Mouse (Mus musculus): ENCODE measurements around the gene Tmem44.
A peak's percentile ranks its signal among the peaks of the same experiment; 100 is the strongest.

Gene Tmem44

DNA sequence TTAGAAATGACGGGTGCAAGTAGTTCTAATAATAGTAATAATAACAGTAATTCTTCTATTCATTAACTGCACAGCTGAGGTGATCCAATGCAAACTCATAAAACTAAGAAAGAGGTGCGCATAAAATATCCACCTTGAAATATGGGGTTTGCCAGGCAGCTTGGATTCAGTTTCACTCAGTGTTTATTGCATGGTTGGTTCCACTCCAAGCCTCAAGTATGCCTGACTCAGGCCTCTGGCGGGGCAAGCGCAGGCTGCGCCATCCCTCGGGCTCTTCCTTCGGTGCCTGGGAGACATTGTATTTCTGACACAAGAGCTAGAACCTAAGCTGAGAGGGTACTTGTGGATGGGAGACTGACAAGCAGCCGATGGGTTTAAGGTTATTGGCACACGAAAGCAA lies 32.0 kb downstream of the Tmem44 start:
- no peak for DNase-seq (ENCODE audit: low read depth, low spot score)

DNA sequence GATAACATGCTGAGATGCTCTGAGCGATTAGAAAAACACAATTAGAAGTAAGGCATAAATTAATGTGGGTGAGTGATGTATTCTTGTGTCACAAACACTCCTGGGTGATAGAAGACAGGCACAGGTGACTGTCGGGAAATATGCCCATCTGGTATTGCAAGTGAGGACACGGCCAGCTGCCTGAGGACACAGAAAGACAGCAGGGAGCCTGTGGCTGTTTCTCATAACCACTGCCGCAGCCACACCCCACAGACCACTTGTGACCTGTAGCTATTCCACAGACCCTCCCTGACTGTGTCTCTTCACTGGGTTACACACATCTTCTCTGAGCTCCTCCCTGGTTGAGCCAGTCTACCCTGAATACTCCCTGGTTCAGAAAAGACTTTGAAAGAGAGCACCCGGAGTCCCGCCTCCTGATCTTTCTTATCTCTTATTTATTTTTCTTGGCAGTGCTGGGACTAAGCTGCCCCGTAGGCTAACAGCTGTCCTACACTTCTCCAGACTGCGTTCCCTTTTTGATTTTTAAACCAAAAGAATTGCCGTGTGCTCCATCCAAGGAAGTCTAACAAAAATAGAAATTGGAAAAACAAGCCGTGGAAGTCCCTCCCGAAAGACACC lies 32.9 kb downstream of the Tmem44 start:
- DNase-seq (ENCODE audit: low read depth, low spot score), result no peak

DNA sequence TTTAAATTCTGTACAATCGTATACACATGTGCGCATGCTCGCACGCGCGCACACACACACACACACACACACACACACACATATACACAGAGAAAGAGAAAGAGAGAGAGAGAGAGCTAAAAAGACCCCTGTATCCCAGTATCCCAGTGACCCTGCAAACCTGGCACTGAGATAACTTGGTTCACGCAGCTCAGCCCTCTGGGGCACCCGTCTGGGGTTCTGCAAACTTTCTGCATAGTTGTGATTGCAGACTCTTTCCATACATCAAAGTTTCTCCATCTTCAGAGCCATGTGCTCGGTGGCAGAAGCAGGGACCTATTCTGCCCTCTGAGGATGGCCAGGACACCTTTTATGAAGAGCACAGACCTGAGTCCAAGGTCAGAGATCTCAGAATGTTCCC lies 33.6 kb downstream of the Tmem44 start:
- no peak for DNase-seq (ENCODE audit: low read depth, low spot score)

DNA sequence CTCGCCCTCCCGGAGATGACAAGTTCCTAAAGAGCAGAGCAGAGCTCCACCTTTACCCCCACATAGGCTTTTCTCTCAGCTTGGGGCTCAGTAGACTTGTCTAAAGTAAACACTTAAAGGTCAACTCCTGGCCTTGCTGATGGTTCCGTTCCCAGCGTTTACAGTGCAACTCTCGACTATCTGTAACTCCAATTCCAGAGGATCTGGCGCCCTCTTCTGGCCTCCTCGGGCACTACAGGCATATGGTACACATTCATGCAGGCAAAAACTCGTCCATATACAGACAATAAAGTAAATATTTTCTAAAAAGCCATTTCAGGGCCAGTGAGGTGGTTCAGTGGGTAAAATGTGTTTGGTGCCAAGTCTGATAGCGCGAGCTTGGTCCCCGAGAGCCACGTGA lies 35.2 kb downstream of the Tmem44 start:
- DNase-seq (ENCODE audit: low read depth, low spot score), result no peak

DNA sequence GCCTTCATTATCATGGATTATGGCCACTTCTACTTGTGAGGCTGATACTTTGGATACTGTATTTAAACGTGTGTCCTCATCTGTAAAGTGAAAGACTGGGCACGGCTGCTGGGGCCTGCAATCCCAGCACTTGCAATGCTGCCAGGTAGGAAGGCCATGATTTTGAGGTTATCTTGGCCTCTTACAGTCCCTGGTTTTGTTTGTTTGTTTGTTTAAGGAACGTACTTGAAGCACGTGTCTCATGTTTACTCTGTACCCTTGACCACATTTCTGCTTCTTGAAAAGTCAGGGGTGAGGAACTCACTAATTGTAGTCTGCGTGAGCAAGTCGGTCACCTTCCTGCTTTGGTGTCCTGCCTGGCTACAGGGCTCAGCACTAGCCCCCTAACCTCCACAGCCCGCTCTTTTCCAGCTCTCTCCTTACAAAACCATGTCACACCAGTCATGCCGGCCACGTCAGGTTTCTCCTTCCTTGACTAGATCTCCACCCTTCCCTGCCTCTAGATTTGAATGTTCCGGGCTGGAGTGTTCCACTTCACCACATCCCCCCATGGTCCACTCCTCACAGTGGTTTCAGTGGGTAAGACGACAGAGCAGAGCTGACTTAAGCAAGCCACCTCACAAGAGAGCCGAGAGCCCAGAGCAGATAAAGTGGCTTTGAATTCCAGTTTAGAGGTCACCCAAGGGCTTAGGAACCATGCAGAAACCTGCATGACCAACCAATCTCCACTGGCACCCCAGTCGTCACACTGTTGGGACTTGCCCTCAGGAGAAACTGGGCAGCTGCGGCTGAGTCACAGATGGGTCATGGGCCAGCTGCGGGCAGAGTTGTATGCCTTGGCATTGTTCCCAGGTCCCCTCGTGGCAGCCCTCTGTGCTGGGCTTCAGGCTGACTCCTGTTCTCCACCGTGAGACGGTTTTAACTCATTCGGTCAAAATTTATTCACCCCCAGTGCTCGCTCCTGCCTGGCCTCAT lies 37.3 kb downstream of the Tmem44 start:
- no peak for DNase-seq (ENCODE audit: low read depth, low spot score)

DNA sequence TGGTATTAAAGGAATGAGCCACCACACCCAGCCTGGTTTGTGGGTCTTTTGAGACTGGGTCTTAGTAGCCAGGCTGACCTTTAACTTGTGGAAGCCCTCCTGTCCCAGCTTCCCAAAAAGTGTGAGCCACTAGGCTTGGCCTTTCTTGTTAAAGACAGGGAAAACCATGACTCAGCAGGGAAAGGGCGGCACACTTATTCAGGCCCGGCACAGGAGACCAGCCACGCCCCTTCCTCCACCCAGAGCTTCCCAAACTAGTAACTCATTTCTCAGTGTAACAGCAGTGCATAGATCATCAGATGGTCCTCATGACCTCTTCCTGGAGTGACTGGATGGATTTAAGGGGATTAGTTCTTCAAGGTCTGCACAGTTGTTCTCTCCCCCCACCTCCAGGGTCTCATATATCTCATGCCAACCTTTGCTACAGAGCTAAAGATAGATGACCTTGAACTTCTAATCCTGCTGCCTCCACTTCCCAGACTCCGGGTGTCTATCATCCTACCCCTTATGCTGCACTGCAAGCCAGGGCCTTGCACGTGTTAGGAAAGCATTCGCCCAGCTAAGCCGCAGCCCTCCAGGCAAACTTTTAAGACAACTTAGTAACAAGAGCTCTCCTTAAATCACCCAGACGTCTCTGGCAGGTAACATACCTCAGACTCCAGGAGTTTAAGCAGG lies 38.1 kb downstream of the Tmem44 start:
- DNase-seq (ENCODE audit: low read depth, low spot score), result no peak

DNA sequence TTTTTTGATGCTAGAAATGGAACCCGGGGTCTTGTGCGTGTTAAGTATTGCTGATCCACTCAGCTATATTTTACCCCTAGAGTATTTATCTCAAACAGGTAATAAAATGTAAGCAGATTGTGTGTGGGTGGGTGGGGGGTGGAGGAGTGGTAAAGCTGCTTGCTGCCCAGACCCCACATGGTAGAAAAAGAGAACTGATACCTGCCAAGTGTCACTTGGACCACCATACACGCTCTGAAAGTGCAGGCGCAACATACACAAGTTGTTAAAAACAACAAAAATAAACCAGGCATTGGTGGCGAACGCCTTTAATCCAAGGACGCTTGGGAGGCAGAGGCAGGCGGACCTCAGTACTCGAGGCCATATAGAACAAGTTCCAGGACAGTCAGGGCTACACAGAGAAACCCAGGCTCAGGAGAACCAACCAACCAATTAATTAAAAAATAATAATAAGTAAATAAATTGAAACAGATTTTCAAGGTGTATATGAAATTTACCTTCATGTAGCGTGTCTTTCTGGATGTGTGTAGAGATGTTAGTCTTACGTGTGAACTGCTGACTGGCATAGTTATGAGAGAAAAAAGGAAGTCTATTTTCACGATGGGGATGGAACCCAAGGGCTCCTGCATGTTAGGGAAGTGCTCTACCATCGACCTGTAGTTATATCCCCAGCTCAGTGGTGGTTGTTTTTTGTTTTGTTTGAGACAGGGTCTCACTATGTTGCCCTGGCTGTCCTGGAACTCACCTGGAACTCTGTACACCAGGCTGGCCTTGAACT lies 38.9 kb downstream of the Tmem44 start:
- DNase-seq (ENCODE audit: low read depth, low spot score), result no peak

DNA sequence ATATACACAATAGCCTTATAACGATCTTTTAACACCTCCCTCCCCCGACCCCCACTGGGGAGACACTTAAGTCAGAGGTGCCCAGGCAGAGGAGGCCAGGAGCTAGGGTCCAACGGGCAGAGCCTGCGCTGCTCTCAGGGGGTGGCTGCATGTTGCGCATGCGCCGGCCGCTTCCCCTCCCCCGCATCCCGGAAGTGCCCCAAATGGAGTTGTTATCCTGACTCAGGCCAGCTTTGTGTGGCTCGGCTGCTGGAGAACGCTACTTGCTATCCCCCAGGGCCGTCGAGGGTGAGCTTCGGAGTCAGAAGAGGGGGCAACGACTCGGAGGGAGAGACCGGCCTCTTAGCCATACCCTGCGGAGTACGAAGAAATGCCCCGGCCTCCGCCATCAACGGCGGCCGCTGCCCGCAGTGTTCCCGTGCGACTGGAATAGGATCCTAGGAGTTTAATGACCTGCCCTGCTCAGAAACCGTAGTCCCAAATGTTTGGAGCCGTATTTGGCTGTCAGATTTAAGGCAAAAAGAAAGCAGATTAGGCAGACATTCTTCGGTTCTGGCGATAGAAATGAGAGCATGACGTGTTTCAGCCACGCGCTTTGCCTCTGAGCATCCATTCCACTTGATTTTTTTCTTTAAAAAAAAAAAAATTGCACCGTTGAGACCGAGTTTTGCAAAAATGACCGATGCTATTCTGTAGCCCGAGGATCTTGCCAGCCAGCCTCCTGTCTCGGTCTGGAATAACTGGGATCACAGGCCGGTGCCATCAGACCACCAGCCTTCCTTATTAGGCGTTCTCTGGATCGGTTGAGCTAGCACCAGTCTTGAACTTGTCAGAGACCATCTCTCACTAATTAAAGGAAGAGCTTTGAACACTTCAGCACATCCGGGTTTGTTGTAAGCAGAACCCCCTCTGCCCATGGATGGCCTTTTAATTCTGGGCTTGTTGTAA lies 39.9 kb downstream of the Tmem44 start:
- DNase-seq (ENCODE audit: low read depth, low spot score), result peak; percentile 91

DNA sequence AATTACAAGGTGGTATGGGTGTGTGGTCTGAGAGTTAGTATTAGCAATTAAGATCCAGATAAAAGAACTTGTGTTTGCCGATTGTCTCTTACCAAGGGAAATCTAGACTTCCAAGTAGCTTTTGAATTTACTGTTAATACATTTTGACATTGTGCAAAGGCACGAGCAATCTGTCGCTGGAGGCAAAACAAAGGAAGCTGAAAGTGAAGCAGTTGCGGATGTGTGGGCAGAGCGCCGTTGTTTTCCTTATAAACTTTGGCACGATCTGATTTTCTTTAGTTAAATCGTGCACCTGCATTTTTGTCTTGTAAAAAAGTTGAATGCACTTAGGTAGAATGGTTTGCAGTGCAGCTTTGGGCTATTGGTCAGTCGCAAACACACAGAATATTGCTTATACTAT lies 40.6 kb downstream of the Tmem44 start:
- no peak for DNase-seq (ENCODE audit: low read depth, low spot score)

DNA sequence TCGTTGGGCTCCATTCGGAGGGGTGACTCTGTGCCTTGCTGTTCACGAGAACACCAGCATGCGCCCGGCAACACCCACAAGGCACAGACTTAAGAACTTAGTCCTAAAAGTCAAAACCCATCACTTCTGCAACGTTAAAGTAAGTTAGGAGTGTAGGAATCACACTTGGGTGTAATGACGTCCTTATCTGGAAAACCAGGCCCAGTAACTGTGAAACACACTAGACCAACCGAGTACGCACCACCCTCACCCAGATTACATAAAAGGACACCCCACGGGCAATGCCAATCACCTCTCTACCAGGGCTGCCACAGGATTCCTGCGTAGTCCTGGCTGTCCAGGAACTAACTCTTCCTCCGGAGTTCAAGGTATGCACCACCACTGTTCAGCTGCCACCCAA lies 41.3 kb downstream of the Tmem44 start:
- no peak for DNase-seq (ENCODE audit: low read depth, low spot score)

DNA sequence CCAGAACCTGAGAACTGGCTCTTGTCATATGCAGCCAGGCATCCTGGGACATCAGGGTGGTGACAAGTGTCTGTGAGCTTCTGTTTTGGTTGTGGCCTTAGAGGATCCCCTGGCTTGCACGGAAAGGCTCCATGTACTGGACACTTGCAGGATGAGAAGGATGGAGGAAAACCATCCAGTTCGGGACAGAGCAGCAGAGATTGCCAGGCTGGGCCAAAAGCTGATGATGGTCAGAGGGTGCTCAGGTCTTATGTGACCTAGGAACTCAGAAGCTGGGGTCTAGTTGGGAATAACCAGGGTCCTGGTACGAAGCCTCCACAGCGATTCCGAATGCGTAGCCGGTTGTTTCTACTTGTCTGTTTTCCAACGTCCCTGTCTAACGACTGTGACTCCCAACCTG lies 41.9 kb downstream of the Tmem44 start:
- DNase-seq (ENCODE audit: low read depth, low spot score), result no peak

DNA sequence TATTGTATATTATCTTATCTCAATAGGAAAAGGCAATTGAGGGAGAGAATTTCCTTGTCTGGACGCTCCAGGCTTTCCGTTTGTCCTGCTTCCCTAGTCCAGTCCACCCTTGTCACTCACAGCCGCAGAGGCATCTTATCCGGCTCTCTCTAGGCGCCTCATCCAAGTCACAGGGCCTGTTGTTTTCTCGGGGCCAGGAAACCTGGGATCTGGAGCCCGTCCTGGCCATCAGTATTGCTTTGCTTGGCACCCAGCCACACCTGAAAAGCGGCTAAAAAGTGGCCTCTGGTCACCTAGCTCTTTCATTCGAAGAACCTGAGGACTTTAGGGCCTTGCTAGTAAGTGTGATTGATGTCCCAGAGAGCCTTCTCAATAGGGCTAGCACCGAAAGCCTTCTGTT lies 43.5 kb downstream of the Tmem44 start:
- DNase-seq (ENCODE audit: low read depth, low spot score), result no peak

DNA sequence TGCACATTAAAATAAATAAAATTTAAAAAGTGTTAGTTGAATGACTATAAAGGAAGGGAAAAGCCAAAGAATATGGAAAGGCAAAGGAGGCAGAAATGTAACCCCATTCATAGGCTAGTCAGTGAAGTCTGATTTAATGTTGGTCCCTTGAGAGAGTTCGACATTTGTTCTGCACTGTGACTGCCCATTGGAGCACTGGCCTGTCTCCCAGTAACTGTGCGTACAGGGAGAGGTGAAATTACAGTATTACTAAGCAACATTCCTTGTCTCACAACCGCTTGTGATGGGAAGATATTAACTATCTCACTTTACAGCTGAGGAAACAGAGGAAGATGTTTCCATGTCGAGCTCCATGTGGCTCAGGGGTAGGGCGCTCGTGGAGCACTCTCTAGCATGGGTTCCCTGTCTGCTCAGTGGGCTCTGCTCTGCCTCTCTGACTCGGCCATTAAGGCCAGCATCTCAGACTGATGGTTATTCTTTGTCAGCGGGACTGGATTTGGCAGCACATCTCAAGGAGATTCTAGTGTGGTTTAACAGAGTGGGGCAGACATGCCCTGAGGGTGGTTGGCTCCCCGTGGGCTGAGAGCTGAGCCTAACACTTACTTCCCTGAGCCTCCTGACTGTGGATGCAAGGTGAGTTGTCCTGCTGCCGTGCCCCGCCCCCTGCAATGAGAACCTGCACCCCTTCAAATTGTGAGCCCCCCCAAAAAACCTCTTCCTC lies 45.2 kb downstream of the Tmem44 start:
- no peak for DNase-seq (ENCODE audit: low read depth, low spot score)

DNA sequence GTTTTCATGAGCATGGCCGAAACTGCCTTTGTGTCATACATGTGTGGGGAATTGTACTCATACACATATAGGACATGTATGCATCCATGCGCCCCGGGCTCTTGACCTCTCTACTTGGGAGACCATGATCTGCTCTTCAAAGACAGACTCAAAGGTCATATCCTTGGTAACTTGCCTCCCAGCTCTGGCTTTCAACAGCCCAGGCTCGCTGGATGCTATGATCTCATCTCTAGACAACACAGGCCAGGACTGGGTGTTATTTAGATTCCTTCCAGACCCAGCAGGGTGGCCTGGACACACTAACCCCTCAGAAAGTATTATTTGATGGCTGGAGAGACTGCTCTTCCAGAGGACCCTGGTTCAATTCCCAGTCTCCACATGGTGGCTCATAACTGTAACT lies 45.8 kb downstream of the Tmem44 start:
- DNase-seq (ENCODE audit: low read depth, low spot score), result no peak

DNA sequence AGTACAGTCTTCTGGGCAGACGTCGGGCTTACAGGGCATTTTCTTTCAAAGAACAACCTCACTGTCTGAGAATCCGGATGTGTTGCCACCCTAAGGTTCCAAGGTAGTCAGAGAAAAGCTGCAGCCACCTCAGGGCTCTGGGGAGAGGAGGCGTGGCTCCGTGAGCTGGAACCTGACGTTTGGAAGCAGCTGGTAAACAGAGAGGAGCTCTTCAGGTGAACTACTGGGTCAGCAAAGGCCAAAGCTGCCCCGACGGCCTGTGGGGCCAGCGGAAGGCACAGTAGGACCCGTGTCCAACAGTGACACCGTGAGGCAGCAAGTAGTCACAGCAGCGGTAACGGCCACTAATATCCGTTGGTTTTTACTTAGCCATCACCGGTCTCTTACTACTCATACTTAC lies 46.7 kb downstream of the Tmem44 start:
- DNase-seq (ENCODE audit: low read depth, low spot score), result peak; percentile 71

DNA sequence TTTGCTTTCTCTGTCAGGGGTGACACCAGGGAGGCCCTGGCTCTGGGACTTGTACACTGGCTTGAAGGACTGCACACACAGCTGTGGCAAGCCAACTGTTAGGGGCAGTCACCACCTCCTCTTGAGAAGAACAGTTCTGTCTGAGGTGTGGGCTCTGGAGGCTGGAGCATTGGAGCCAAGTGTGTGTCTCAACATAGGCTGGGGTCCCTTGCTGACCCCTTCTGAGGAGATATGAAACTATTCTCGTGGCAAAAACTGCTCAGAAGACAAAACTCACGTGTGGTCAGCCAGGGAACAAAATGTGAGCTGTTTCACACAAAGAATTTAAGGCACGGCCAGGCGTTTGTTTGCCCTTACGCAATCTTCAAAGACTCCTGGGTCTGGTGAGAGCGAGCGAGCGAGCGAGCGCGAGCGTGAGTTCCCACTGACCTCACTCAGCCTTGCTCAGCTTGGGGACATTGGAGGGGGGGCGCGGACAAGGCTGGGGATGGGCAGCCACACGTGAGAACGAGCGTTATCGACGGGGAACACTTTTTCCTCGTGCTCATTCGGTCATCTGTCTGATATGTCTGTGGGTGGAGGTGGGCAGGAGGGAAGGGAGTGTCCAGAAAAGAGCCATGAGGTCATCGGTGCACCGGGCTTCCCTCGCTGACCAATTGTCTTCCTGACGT lies 48.3 kb downstream of the Tmem44 start:
- no peak for DNase-seq (ENCODE audit: low read depth, low spot score)

DNA sequence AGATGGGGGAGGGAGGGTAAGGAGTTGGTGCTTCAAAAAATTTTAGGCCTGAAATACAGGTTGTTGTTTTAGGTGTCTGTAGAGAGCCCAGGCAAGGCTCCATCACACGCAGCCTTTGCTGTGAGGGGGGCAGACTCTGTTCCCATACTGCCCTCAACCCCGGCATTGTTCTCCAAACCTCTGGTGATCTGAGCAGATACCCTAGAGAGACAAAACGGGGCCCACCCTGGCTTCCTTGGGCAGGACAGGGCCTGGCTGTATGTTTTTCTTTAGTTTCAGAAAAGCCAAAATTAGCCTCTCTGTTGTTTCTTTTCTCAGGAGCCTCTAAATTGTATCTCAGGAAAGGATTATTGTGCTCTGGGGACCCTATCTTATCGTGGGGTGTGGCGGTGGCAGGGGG lies 49.0 kb downstream of the Tmem44 start:
- no peak for DNase-seq (ENCODE audit: low read depth, low spot score)

DNA sequence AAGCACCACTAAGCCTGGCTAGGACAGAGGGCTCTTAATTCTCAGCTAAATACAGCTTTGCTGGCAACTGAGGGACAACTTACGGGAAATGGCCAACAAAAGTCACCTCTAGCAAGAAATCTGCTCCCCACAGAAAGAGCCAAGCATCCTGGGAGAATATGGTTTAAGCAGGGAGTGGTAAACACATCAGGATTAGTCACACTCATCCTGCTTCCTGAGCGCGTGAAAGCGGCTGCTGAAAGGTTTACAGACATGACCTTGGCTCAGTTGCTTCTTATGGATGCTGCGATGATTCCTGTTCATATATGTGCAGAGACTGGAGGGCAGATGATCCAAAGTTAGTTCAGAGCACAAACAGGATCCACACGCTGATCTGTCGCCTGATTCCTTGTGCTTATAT lies 50.4 kb downstream of the Tmem44 start:
- DNase-seq (ENCODE audit: low read depth, low spot score), result no peak

DNA sequence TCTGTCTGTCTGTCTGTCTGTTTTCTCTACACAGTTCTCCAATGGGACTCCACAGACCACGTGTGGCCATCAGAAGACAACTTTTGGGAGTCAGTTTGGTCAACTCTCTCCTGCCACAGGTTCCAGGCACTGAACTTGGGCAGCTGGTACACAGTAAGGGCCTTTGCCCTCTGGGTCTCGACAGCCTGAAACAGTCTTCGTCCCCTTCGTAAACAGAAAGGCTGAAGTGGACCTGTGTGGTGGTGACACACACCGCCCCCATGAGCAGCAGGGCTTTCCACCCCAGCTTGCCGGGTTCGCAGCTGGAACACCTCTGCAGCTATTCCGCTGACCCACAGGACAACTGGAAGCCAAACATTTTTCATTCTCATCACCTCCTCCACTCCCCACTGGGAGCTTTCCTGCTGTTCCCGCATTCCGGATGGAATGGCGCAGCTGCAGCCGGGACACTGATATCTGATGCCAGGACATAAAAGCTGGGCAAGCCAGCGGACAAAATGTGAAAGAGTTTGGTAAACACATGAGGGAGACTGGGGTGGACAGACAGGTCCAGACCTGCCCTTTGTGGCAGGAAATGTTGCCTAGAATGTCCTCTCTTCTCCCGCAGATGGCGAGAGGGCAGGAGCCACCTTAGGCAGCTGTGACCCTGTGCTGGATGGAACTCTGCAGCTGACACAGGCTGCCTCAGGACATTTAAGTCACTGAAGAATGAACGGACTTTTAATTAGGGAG lies 51.4 kb downstream of the Tmem44 start:
- DNase-seq (ENCODE audit: low read depth, low spot score), result no peak
